Mouse (Mus musculus) liver, embryonic 16.5 days (tissue): ENCODE results near the gene Irf8. TPM values are rescaled to one million over a fixed set of nuclear protein-coding genes. Genes with fewer than 3 reads are reported as not detected.

ENCODE experiments used
- ATAC-seq: fragments of 200-750 bp; cut with Nextera tagmentation; 2 replicates; pipeline ENCODE4 v1.8.0; 2017; ENCODE audit warnings: low read depth, mild to moderate bottlenecking, moderate number of reproducible peaks, moderate library complexity
- H3K27ac ChIP-seq: fragments of 300-500 bp; sonication (generic); 2 replicates; pipeline ENCODE4 v1.5.1; 2014; ENCODE audit warnings: mild to moderate bottlenecking, low read length
- H3K27me3 ChIP-seq: fragments of 300-500 bp; sonication (generic); 2 replicates; pipeline ENCODE4 v1.6.1; 2014; ENCODE audit warnings: low read depth, low read length, mixed read lengths; ENCODE audit not compliant: control insufficient read depth, insufficient read depth
- H3K36me3 ChIP-seq: fragments of 300-500 bp; sonication (generic); 2 replicates; pipeline ENCODE4 v1.6.1; 2014; ENCODE audit warnings: mild to moderate bottlenecking; ENCODE audit not compliant: control insufficient read depth, insufficient read depth
- H3K4me1 ChIP-seq: fragments of 300-500 bp; sonication (generic); 2 replicates; pipeline ENCODE4 v1.6.1; 2014; ENCODE audit warnings: low read depth, low read length, mixed read lengths; ENCODE audit not compliant: control insufficient read depth
- H3K4me2 ChIP-seq: fragments of 300-500 bp; sonication (generic); 2 replicates; pipeline ENCODE4 v1.6.1; 2014; ENCODE audit warnings: low read depth, low read length, mixed read lengths
- H3K4me3 ChIP-seq: fragments of 300-500 bp; sonication (generic); 2 replicates; pipeline ENCODE4 v1.5.1; 2014; ENCODE audit warnings: low read depth, mild to moderate bottlenecking, low read length
- H3K9ac ChIP-seq: fragments of 300-500 bp; sonication (generic); 2 replicates; pipeline ENCODE4 v1.6.1; 2014; ENCODE audit warnings: low read depth, low read length
- H3K9me3 ChIP-seq: fragments of 300-500 bp; sonication (generic); replicated peaks from 2 replicates; pipeline ENCODE4 v1.6.1; 2016; ENCODE audit warnings: low read length; ENCODE audit not compliant: control insufficient read depth
- WGBS: fragments of 180-500 bp; shearing (Covaris S2); extraction: QIAGEN DNeasy Blood & Tissue Kit; methylation state at CpG from one replicate; pipeline ENCODE4 v1.1.7; 2014; ENCODE audit not compliant: insufficient replicate concordance; 5-methylcytosine and 5-hydroxymethylcytosine counted together
- polyA plus RNA-seq: library from polyadenylated mRNA; unstranded; fragments of >200 nt; fragmentation: Nextera tagmentation; extraction: Ambion mirVana; gene quantifications from 2 replicates; pipeline ENCODE4 v1.2.1, GENCODE M21; 2015

Gene Irf8
- polyA plus RNA-seq, 1 experiment from 2014 or later = 17.4 TPM

GRCm38 (mm10) chr8:120741815-120742530 lies 5.8 kb downstream of the Irf8 start:
- WGBS = 64% methylated on average over 15 of the region's 15 CpGs
- Histone ChIP-seq H3K36me3 (no peaks in the 10 kb centered on the region), H3K4me3 (no peak overlapping the region), H3K9ac (no peak overlapping the region), H3K27ac (no peak overlapping the region), H3K4me1 (peaks cover 12% of the 10 kb centered on the region), H3K27me3 (peaks cover 4% of the 10 kb centered on the region; the same call in 1 of the 2 replicates), H3K9me3 (no peaks in the 10 kb centered on the region), H3K4me2 (no peak overlapping the region)
- no peak for ATAC-seq

GRCm38 (mm10) chr8:120743149-120743897 lies 7.2 kb downstream of the Irf8 start:
- no peak overlapping the region for H3K4me2 ChIP-seq
- no peaks in the 10 kb centered on the region for H3K36me3 ChIP-seq
- no peaks in the 10 kb centered on the region for H3K9me3 ChIP-seq
- 29% methylated on average over 12 of the region's 12 CpGs for WGBS
- no peak overlapping the region for H3K4me3 ChIP-seq
- peak overlapping the region; percentile 59 for H3K27ac ChIP-seq
- H3K4me1 ChIP-seq = peaks cover 12% of the 10 kb centered on the region
- peaks cover 2% of the 10 kb centered on the region; the same call in 1 of the 2 replicates for H3K27me3 ChIP-seq
- ATAC-seq = peak; percentile 31; the same call in 1 of the 2 replicates
- no peak overlapping the region for H3K9ac ChIP-seq

- no peaks in the 10 kb centered on the region for H3K36me3 ChIP-seq
- no peaks in the 10 kb centered on the region for H3K9me3 ChIP-seq
- H3K4me3 ChIP-seq = no peak overlapping the region
- ATAC-seq = peak; percentile 35; the same call in 1 of the 2 replicates
- H3K4me1 ChIP-seq = peaks cover 12% of the 10 kb centered on the region
- no peaks in the 10 kb centered on the region for H3K27me3 ChIP-seq
- peak overlapping the region; percentile 42 for H3K27ac ChIP-seq
- no peak overlapping the region for H3K9ac ChIP-seq
- no peak overlapping the region for H3K4me2 ChIP-seq
- WGBS = 35% methylated on average over 4 of the region's 4 CpGs
Observed at GRCm38 (mm10) chr8:120743898-120744290, 7.7 kb downstream of the Irf8 start.

GRCm38 (mm10) chr8:120744448-120744847 lies 8.3 kb downstream of the Irf8 start:
- WGBS = 73% methylated on average over 5 of the region's 5 CpGs
- Histone ChIP-seq H3K36me3 (no peaks in the 10 kb centered on the region), H3K27me3 (no peaks in the 10 kb centered on the region), H3K9me3 (no peaks in the 10 kb centered on the region), H3K27ac (no peak overlapping the region), H3K9ac (no peak overlapping the region), H3K4me2 (no peak overlapping the region), H3K4me3 (no peak overlapping the region), H3K4me1 (peaks cover 12% of the 10 kb centered on the region)
- ATAC-seq = no peak

- Histone ChIP-seq H3K27me3 (no peaks in the 10 kb centered on the region), H3K9ac (no peak overlapping the region), H3K4me2 (no peak overlapping the region), H3K4me3 (no peak overlapping the region), H3K9me3 (no peaks in the 10 kb centered on the region), H3K4me1 (peaks cover 12% of the 10 kb centered on the region), H3K36me3 (no peaks in the 10 kb centered on the region), H3K27ac (no peak overlapping the region)
- WGBS = 37% methylated on average over 7 of the region's 7 CpGs
- no peak for ATAC-seq
Observed at GRCm38 (mm10) chr8:120745226-120745625, 9.1 kb downstream of the Irf8 start.

GRCm38 (mm10) chr8:120746007-120746701 lies 10.0 kb downstream of the Irf8 start:
- no peak overlapping the region for H3K4me2 ChIP-seq
- H3K27ac ChIP-seq = no peak overlapping the region
- 72% methylated on average over 18 of the region's 18 CpGs for WGBS
- no peak overlapping the region for H3K4me3 ChIP-seq
- no peaks in the 10 kb centered on the region for H3K27me3 ChIP-seq
- ATAC-seq = no peak
- no peaks in the 10 kb centered on the region for H3K36me3 ChIP-seq
- H3K4me1 ChIP-seq = peaks cover 12% of the 10 kb centered on the region
- H3K9me3 ChIP-seq = no peaks in the 10 kb centered on the region
- H3K9ac ChIP-seq = no peak overlapping the region

- Histone ChIP-seq H3K4me2 (no peak overlapping the region), H3K27ac (no peak overlapping the region), H3K36me3 (no peaks in the 10 kb centered on the region), H3K4me3 (no peak overlapping the region), H3K27me3 (no peaks in the 10 kb centered on the region), H3K9ac (no peak overlapping the region), H3K9me3 (no peaks in the 10 kb centered on the region), H3K4me1 (peaks cover 17% of the 10 kb centered on the region)
- no peak for ATAC-seq
- WGBS = 57% methylated on average over 7 of the region's 7 CpGs
Observed at GRCm38 (mm10) chr8:120747286-120747685, 11.1 kb downstream of the Irf8 start.

- Histone ChIP-seq H3K9ac (no peak overlapping the region), H3K4me1 (peaks cover 10% of the 10 kb centered on the region), H3K4me3 (no peak overlapping the region), H3K4me2 (no peak overlapping the region), H3K9me3 (no peaks in the 10 kb centered on the region), H3K27ac (no peak overlapping the region), H3K36me3 (no peaks in the 10 kb centered on the region), H3K27me3 (no peaks in the 10 kb centered on the region)
- ATAC-seq = peak; percentile 35; the same call in 1 of the 2 replicates
- 49% methylated on average over 9 of the region's 9 CpGs for WGBS
Observed at GRCm38 (mm10) chr8:120750616-120751015, 14.5 kb downstream of the Irf8 start.
